Mouse (Mus musculus): ENCODE data around the gene Olfr960. TPM values are rescaled to one million over a fixed set of nuclear protein-coding genes. Genes with fewer than 3 reads are reported as not detected.

Olfr960 gene
- not detected in 2 replicates for polyA plus RNA-seq (2012; rRNA removed)

GRCm38 (mm10) chr9:39621073-39621472 is at the start of gene Olfr960:
Olfr960 (plus strand) TSS chr9:39621373.
- no peak within 1 kb of the TSS for H3K4me3 ChIP-seq (ENCODE audit: low read depth, low read length)
- no peak within 1 kb of the TSS for H3K27ac ChIP-seq (ENCODE audit: insufficient read depth, low read depth, low read length)
- no peaks in the 10 kb centered on the region for H3K4me1 ChIP-seq (ENCODE audit: control insufficient read depth, insufficient read depth, insufficient read length, low read length)
- H3K27me3 ChIP-seq (ENCODE audit: control insufficient read depth, insufficient read depth, low read length) = no peaks in the 10 kb centered on the region
- H3K36me3 ChIP-seq (ENCODE audit: control insufficient read depth, insufficient read depth, low read length) = no peaks in the 10 kb centered on the region
- 71% methylated on average over 1 of the region's 1 CpGs for WGBS
- TF ChIP-seq POLR2A (IDR thresholded peaks at IDR 0.05; ENCODE audit: low read depth, low read length) (no peak), CTCF (IDR thresholded peaks at IDR 0.05; ENCODE audit: extremely low read depth, insufficient read length, insufficient replicate concordance, low read depth, low read length) (no peak)

- H3K27ac ChIP-seq (ENCODE audit: insufficient read depth, low read depth, low read length) = no peak within 1 kb of the TSS
- H3K27me3 ChIP-seq (ENCODE audit: control insufficient read depth, insufficient read depth, low read length) = no peaks in the 10 kb centered on the region
- WGBS = 72% methylated on average over 3 of the region's 3 CpGs
- H3K4me1 ChIP-seq (ENCODE audit: control insufficient read depth, insufficient read depth, insufficient read length, low read length) = no peaks in the 10 kb centered on the region
- TF ChIP-seq CTCF (IDR thresholded peaks at IDR 0.05; ENCODE audit: extremely low read depth, insufficient read length, insufficient replicate concordance, low read depth, low read length) = no peak
- TF ChIP-seq POLR2A (IDR thresholded peaks at IDR 0.05; ENCODE audit: low read depth, low read length) = no peak
- H3K36me3 ChIP-seq (ENCODE audit: control insufficient read depth, insufficient read depth, low read length) = no peaks in the 10 kb centered on the region
- no peak within 1 kb of the TSS for H3K4me3 ChIP-seq (ENCODE audit: low read depth, low read length)
Observed at GRCm38 (mm10) chr9:39575469-39575868, 45.7 kb upstream of the Olfr960 start, which contains the start of gene Olfr959. Olfr959 (minus strand) TSS chr9:39575569.

- no peak overlapping the region for H3K27ac ChIP-seq (ENCODE audit: insufficient read depth, low read depth, low read length)
- H3K27me3 ChIP-seq (ENCODE audit: control insufficient read depth, insufficient read depth, low read length) = no peaks in the 10 kb centered on the region
- no peak overlapping the region for H3K4me3 ChIP-seq (ENCODE audit: low read depth, low read length)
- no peaks in the 10 kb centered on the region for H3K4me1 ChIP-seq (ENCODE audit: control insufficient read depth, insufficient read depth, insufficient read length, low read length)
- no peaks in the 10 kb centered on the region for H3K36me3 ChIP-seq (ENCODE audit: control insufficient read depth, insufficient read depth, low read length)
- WGBS = 86% methylated on average over 5 of the region's 5 CpGs
- TF ChIP-seq POLR2A (IDR thresholded peaks at IDR 0.05; ENCODE audit: low read depth, low read length) = no peak
Observed at GRCm38 (mm10) chr9:39577050-39577449, 44.1 kb upstream of the Olfr960 start.

- no peaks in the 10 kb centered on the region for H3K27me3 ChIP-seq (ENCODE audit: control insufficient read depth, insufficient read depth, low read length)
- TF ChIP-seq POLR2A (IDR thresholded peaks at IDR 0.05; ENCODE audit: low read depth, low read length) (no peak), CTCF (IDR thresholded peaks at IDR 0.05; ENCODE audit: extremely low read depth, insufficient read length, insufficient replicate concordance, low read depth, low read length) (no peak)
- no peak overlapping the region for H3K4me3 ChIP-seq (ENCODE audit: low read depth, low read length)
- no peaks in the 10 kb centered on the region for H3K4me1 ChIP-seq (ENCODE audit: control insufficient read depth, insufficient read depth, insufficient read length, low read length)
- WGBS = 2% methylated on average over 19 of the region's 19 CpGs
- no peaks in the 10 kb centered on the region for H3K36me3 ChIP-seq (ENCODE audit: control insufficient read depth, insufficient read depth, low read length)
- no peak overlapping the region for H3K27ac ChIP-seq (ENCODE audit: insufficient read depth, low read depth, low read length)
Observed at GRCm38 (mm10) chr9:39602536-39603332, 18.4 kb upstream of the Olfr960 start.

DNA sequence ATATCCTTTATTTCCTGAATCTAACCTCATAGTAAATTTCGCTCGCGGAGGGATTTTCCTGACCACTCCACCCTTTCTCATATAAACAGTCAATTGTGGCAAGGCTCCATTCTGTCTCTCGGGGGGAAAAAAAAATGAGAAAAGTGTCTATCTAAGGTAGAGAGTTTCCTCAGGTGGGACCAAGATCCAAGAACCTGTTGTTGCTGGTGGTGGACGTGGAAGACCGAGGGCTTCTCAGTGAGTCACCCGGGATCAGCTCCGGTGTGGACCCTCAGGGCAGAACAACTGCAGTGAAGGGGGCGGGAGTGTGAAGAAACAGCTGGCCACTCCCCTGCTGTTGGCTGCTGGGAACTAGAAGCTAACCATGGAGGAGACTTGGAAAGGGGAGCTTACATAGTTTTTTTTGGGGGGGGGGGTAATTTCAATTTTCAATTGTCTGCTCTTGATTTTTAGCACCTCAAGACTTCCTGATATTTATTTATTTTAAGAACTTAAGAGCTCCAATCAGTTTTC is 17.8 kb upstream of the Olfr960 start:
- Histone ChIP-seq H3K27me3 (ENCODE audit: control insufficient read depth, insufficient read depth, low read length) (no peaks in the 10 kb centered on the region), H3K4me3 (ENCODE audit: low read depth, low read length) (no peak overlapping the region), H3K4me1 (ENCODE audit: control insufficient read depth, insufficient read depth, insufficient read length, low read length) (no peaks in the 10 kb centered on the region), H3K36me3 (ENCODE audit: control insufficient read depth, insufficient read depth, low read length) (no peaks in the 10 kb centered on the region), H3K27ac (ENCODE audit: insufficient read depth, low read depth, low read length) (no peak overlapping the region)
- no peak for TF ChIP-seq CTCF (IDR thresholded peaks at IDR 0.05; ENCODE audit: extremely low read depth, insufficient read length, insufficient replicate concordance, low read depth, low read length)
- WGBS = 3% methylated on average over 9 of the region's 9 CpGs

DNA sequence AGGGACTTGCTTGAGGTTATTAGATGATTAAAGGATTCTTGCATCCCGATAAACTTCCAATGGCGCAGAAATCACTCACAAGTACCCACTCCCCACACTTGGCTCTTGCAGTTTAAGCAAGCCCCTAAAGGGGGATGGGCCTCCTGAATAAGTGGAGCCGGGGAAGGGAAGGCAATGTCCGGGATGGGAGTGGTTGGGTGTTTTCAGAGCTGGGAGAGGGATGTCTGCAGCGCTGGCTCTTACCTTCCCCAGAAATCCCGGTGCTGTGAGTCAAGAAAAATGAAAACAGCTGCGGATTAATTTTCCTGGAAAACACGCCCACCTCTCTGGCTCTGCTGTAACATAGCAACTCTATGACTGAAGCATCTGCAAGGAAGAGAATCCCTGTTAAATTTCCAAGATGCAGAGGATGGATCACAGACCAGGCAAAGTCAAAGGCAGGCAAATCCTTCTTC is 17.1 kb upstream of the Olfr960 start, which contains the start of gene AW551984:
AW551984 (minus strand) TSS at position 405 of the 455 bp plus-strand sequence.
- Histone ChIP-seq H3K27ac (ENCODE audit: insufficient read depth, low read depth, low read length) (no peak within 1 kb of the TSS), H3K4me1 (ENCODE audit: control insufficient read depth, insufficient read depth, insufficient read length, low read length) (no peaks in the 10 kb centered on the region), H3K36me3 (ENCODE audit: control insufficient read depth, insufficient read depth, low read length) (no peaks in the 10 kb centered on the region), H3K4me3 (ENCODE audit: low read depth, low read length) (no peak within 1 kb of the TSS), H3K27me3 (ENCODE audit: control insufficient read depth, insufficient read depth, low read length) (no peaks in the 10 kb centered on the region)
- no peak for TF ChIP-seq POLR2A (IDR thresholded peaks at IDR 0.05; ENCODE audit: low read depth, low read length)
- TF ChIP-seq CTCF (IDR thresholded peaks at IDR 0.05; ENCODE audit: extremely low read depth, insufficient read length, insufficient replicate concordance, low read depth, low read length) = no peak
- WGBS = 2% methylated on average over 8 of the region's 8 CpGs

GRCm38 (mm10) chr9:39608497-39608896 is 12.7 kb upstream of the Olfr960 start:
- H3K4me3 ChIP-seq (ENCODE audit: low read depth, low read length) = no peak overlapping the region
- TF ChIP-seq CTCF (IDR thresholded peaks at IDR 0.05; ENCODE audit: extremely low read depth, insufficient read length, insufficient replicate concordance, low read depth, low read length) = no peak
- H3K36me3 ChIP-seq (ENCODE audit: control insufficient read depth, insufficient read depth, low read length) = no peaks in the 10 kb centered on the region
- H3K4me1 ChIP-seq (ENCODE audit: control insufficient read depth, insufficient read depth, insufficient read length, low read length) = no peaks in the 10 kb centered on the region
- no peaks in the 10 kb centered on the region for H3K27me3 ChIP-seq (ENCODE audit: control insufficient read depth, insufficient read depth, low read length)
- H3K27ac ChIP-seq (ENCODE audit: insufficient read depth, low read depth, low read length) = no peak overlapping the region
